Mouse (Mus musculus) heart, postnatal 14 days (tissue): ENCODE data around the gene Get4. TPM values are rescaled to one million over a fixed set of nuclear protein-coding genes. Genes with fewer than 3 reads are reported as not detected.

ENCODE experiments used
- DNase-seq, 2 experiments: peaks; one replicate each; pipeline ENCODE4 v3.0.0; 2021 to 2022
- intact Hi-C: fragments of 180-260 bp; cut with DNase I; formaldehyde crosslinking; loops from one replicate; pipeline ENCODE4 v1.15.1; 2025
- total RNA-seq, 2 experiments: library from RNA; stranded (reverse); gene quantifications; 2 replicates each; pipeline ENCODE4 v1.2.3; 2021

Gene Get4
- total RNA-seq, 2 experiments from 2014 or later, result 42.6 to 48.1 TPM

DNA sequence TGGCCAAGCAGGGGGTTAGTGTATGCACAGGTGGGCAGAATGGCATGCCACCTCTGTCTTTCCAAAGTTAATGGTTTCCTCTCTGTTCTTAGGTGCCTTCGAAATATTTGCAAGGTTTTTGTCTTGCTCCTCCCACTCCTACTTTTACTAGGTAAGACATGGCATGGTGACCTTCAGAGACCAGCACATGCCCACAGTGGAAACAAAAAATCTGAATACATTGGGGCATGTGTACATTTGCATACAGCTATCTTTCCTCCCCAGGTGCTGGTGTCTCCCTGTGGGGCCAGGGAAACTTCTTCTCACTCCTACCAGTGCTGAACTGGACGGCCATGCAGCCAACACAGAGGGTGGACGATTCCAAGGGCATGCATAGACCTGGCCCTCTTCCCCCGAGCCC lies 17.7 kb upstream of the Get4 start:
- intact Hi-C loops, result no loop called here
- DNase-seq, result no peak

DNA sequence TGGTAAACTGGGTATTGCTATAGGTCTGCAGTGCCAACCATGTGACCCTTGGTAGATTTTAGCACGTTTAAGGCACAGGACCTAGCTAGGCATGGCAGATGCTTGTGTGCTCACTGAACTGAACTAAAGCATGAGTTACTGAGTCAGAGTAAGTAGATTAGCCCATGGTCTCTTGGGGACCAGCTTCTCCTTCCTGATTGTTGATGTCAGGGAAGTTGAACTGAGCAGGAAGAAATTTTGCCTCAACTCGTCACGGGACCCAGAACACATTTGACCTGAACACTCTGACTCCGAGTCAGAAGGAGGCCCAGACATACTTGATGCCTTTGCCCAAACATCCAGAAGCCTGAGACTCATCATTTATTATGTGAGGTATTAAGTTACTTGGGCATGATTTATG lies 14.7 kb upstream of the Get4 start:
- no peak for DNase-seq

DNA sequence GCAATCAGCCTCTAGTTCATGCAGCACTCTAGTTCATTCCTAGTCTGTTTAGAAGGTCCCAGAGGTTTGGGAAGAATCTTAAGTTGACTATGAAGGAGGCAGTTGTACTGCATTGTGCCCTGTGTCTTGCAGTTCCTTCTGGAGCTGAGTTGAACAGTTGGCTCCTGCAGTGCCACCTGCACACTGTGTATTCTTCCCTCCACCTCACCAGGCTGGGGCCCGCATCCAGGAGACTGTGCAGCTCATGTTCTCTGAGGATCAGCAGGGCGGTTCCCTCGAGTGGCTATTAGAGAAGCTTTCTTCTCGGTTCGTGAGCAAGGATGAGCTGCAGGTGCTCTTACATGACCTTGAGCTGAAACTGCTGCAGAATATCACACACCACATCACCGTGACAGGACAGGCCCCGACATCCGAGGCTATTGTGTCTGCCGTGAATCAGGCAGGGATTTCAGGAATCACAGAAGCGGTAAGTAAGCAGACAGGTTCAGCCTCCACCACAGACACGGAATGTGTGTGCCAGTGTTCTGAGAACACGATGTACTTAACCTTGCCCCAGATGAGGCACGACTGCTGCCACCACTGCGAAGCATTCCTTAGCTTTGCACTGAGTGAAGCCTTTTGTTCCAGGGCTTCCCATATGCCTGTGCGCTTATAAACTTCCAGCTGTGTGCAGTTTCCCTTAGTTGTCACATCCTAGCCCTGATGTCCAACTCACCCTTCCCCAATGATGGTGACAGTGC lies 10.9 kb upstream of the Get4 start:
- DNase-seq, result no peak
- intact Hi-C loops, result no loop called here

More for the DNA sequence above, 14.7 kb upstream of the Get4 start:
- intact Hi-C loops, result no loop called here

DNA sequence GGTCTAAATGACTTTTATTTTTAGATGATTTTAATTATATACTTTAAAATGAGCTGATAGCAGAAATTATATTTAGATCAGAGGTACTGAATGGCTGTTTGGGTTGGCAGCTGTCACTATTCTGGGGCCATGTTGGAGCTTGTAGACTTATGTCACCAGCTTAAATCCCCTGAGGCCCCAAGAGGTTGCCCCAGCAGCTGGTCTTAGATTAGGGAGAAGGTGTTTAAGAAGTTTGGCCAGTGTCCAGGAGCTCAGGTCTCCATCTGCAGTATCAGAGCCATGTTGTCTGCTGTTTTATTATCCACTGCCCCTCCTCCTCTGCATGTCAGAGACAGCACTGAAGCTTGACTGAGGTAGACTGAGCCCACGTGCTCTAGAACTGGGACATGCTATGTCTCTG lies 8.7 kb upstream of the Get4 start:
- no peak for DNase-seq
- intact Hi-C loops, result no loop called here

DNA sequence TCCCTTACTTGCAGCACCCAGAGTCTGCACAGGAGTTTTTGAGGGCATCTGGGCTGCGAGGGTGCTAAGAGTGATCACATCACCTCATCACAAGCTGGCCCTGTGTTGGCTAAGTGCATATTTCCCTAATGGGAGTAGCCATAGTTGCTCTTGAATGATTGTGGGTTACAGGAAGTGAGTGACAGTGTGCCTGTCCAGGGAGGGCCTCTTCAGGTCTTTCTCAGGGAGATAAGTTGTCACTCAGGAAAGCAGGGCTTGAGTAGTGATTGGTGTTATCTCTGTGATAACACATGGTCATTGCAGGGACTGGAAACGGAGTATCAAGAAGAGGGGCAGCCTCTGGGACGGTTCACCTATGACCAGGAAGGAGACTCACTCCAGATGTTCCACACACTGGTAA lies 4.4 kb upstream of the Get4 start:
- intact Hi-C loops, result loop anchor here (2.0 kb wide), 1 partner anchor 21 kb away; no protein-coding TSS in a partner anchor
- no peak for DNase-seq

DNA sequence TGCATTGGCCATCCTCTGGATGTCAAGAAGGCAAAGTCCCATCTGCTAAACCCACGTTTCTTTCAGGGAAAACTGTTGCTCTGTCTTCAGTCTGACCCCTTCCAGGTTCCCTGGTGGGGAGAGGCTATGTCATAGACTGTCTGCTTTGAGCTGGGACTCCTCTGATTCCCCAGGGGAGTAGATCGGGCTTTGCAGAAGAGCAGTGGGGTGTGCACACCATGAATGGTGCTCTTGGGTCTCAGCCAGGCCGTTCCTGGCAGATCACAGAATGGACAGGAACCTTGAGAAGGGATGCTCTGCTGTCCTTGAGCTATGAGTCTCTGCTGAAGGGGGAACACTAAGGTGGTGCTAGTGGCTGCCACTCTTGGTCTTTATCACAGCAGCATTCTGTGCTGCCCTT lies 3.3 kb upstream of the Get4 start:
- DNase-seq, result no peak
- intact Hi-C loops, result no loop called here

DNA sequence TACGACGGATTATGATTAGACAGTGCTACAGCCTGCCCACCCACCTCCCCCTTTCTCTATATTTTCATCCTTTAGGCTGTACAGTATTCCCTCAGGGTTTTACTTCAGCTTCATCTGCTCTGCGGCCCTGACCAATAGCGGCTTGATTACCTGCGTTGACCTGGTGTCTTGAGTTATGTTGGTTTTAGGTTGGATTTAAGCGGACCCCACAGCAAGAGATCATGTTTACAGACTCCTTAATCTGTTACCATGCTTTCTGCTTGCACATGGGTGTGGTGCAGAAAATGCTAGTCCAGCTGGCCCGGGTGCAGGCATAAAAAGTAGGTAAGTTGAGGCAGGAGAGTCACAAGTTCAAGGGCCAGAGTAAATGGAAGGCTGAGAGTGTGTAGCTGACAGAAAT lies 845 bp upstream of the Get4 start:
- intact Hi-C loops, result loop anchor here (5.0 kb wide), 2 partner anchors 49 to 1064 kb away; partner anchors contain the start of genes Cnpy4, Sun1 and Taf6

DNA sequence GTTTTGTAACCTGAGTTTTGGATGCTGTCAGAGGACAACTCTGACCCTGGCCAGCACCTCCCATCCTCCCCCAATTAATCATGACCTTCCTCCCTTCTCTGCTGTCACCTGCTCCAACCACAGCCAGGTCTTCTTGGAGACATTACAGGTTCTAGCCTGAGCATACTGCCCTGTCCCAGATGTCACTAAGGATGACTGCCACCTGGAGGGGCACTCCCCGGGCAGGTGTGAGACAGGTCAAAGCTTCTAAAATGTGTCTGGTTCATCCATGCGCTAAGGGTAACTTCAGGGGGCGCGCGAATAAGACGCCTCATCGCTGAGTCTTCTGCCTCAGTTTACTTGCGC lies 416 bp upstream of the Get4 start:
- DNase-seq, result no peak
- intact Hi-C loops, result loop anchor here (5.0 kb wide), 2 partner anchors 49 to 1064 kb away; partner anchors contain the start of genes Cnpy4, Sun1 and Taf6

More for the DNA sequence above, 845 bp upstream of the Get4 start:
- no peak for DNase-seq

DNA sequence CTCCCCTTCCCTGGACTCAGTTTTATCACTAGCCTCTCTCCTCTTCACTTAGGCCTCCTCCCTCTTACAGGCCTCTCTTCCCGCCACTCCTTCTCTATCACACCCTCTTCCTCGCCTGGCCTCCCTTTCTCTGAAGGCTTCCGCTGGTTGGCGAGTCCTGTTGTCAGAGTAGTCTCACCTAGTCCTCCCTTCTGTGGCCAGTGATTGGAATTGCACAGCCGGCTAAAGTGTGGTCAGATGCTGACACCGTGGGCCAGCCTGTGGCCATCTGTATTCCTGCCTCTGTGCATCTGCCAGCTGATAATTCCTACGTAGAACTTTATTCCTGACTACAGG lies 754 bp downstream of the Get4 start:
- intact Hi-C loops, result loop anchor here (5.0 kb wide), 2 partner anchors 51 to 1066 kb away; partner anchors contain the start of genes Cnpy4, Sun1 and Taf6
- DNase-seq, result no peak

DNA sequence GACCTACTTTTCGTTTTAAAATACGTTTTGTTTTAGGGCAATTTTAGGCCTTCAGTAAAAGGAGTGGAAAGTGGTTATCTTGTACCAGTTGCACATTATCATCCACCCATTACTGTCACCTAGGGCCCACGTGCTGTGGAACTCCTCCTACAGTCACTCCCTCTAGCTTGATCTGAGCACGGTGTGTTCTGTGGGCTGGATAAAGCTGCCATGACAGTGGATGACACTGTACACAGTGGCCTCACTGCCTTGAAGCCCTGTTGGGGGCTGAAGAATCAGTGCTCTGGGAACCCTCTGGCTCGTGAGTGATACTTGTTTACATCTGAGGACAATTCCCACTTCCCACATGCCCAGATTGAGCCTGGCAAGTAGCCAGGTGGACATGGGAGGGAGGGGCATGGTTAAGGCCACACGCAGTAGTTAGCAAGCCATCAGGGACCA lies 1.2 kb downstream of the Get4 start:
- intact Hi-C loops, result loop anchor here (5.0 kb wide), 2 partner anchors 51 to 1066 kb away; partner anchors contain the start of genes Cnpy4, Sun1 and Taf6
- DNase-seq, result peak; percentile 22 to 30

DNA sequence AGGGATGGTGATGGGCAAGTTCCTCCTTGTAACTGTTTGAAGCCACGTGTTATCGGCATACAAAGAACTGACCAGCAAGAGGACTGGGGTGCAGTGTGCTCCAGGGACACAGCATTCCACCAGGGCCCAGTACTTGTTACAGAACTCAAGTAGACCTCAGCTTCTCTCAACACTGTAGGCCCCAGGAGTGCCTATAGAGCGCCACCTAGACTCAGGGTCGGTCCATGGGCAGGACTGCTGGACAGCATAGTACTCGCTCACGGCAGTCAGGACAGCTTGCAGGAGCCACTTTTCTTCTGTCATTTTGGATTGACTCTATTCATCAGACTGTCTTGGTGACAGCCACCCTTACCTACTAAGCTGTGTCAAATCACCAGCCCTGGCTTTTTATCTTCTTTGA lies 2.8 kb downstream of the Get4 start:
- intact Hi-C loops, result loop anchor here (5.0 kb wide), 2 partner anchors 53 to 1068 kb away; partner anchors contain the start of genes Cnpy4, Sun1 and Taf6
- no peak for DNase-seq

DNA sequence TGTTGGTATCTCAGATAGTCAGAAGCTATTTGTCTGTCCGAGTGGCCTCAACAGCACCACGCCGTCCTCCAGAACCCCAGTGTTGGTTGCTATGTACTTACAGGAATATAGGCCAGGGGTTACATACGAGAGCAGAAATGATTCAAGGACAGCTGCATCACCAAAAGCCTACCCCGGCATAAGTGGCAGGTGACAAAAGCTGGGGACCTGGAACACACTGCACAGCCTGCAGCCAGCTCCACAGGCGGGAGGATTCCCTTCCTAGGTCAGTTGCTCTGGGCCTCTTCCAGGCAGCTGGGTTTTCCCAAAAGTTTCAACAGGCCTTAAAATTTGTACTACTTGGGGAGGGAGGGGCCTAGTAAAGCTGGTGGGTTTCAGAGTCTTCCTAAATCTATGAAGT lies 3.7 kb downstream of the Get4 start:
- intact Hi-C loops, result no loop called here
- peak; percentile 22 to 40 for DNase-seq

DNA sequence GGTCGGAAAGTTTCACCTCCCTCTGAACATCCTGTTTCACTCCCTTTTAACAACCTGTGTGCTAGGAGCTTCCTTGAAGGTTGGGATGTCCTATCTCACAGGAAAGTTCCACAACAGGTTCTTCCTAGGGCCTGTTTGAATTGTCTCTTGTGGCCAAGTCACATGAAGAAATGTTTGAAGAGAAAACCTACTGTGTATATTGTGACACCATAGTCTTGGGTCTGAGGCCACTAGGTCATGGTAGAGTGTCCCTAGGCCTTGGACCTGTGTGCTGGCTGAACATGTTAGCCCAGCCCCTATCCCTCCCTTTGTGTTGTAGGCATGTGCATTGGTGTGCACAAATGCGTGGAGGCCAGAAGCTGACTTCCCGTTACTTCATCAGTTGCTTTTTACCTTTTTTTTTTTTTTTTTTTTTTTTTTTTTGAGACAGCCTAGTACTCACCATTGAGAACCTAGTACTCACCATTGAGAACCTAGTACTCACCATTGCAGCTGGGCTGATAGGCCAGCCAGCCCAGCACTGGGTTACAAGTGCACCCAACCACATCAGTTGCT lies 4.2 kb downstream of the Get4 start:
- intact Hi-C loops, result no loop called here

DNA sequence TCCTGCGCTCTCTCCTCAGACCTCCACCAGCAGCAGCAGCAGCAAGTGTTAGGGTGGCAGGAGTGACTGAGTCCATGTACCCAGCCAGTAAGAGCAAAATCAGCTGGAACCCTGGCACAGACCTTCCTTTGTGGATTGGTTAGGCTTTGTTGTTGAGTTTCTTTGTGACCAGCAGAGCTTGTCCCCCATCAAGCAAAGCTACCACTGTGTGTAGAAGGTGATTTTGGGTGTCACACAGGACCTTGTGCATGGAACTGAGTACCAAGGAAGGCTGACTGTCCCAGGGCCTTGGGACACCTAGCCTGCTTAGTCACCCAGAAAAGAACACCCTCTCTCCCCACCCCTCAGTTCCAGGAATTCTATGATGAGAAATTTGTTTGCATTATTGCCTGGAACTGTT lies 5.1 kb downstream of the Get4 start:
- intact Hi-C loops, result no loop called here
- no peak for DNase-seq

More for the DNA sequence above, 4.2 kb downstream of the Get4 start:
- DNase-seq, result no peak

DNA sequence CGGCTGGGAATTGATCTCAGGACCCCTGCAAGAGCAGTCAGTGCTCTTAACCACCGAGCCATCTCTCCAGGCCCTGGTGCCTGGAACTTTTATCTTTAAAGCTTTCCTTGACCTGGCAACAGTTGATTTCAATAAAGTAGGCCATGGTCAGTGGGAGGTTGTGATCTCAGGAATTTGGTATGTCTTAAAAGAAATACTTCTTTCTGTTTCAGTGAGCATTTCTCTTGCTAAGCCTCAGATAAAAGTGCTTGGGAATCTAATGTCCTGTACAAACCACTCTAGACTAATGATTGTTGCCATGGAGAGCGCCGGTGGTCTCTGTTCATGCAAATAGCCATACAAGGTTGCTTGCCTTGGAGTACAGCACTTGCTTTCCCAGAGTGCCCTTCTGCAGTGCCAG lies 5.7 kb downstream of the Get4 start:
- intact Hi-C loops, result no loop called here
- no peak for DNase-seq

DNA sequence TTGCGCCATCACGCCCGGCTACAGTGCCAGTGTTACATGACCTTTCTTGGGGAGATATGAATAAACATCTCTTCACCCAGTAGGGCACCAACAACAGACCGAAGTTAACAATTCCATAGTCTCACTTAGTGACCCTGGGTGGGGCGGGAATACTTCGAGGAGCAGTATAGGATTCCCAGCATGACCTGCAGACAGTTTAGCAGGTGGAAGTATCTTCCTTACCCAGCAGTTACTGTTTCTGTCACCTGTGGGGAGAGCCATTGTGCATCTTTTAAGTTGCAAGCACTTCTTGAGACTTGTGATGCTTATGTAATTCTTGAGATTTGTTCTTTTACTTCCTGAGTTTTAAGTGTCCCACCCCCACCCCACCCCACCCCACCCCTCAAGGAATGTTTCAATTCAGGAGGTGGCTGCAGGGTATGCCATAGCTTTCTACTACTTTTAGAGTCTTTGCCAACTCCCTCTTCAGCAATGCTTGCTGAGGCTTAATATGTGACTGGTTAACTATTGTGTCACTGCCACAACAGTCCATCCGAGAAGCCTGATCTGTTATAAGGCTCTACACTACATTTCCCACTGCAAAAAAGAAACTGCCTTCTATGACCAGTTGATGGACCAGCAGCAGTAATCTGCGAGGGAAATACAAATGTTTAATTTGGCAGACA lies 6.4 kb downstream of the Get4 start:
- intact Hi-C loops, result no loop called here
- DNase-seq, result no peak

DNA sequence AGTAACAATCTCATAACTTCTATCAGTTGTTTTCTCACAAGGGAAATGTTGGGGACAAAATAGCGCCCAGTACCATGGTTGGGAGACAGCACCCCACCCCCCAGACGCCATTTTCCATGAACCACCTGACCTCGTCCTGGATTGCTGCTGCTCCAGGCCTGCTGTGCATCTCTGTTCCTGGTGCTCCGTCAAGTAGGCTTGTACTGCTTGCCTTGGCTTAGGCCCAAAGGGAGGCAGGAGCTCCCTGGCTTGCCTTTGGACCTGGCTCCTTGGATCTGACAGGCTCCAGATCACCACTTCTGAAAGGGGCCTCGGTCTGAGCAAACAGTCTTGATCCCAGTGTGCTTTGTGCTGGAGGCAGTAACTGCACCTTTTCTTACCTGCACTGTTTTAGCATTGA lies 7.7 kb downstream of the Get4 start:
- intact Hi-C loops, result no loop called here
- DNase-seq, result peak; percentile 24 to 35

DNA sequence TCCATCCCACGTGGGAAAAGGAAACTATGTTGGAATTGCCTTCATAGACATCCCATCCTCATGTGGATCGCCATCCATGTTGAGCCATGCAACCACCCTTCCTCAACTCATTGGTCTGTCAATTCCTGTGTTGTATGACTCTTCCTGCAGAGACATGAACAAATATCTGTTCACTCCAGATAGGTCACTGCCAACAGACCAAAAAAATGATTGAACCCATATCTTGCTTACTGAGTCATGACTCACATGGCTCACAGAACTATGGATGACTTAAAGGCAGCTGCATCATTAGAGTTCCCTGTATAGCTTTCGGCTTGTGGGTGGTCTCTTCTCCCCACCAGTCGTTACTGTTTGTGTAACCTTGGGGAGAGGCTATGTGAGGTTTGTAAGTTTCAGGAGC lies 9.3 kb downstream of the Get4 start:
- intact Hi-C loops, result no loop called here
- no peak for DNase-seq

DNA sequence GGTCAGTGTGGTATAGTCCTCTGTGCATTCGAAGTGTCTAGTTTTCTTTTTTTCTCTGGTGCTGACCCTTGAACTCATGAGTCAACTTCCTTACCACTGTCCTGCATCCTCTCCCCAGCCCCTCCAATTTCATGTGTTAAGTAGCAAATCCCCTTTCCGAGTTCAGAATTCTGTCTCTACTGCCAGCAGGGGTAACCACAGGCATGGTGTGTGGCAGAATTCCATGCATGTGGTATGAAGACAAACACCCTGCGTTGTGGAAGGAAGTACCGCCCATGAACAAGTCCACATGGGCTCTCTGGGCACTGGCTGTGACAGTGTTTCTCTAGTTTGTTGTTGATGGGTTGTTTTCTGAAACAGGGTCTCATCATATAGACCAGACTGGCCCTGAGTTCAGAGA lies 15.5 kb downstream of the Get4 start:
- intact Hi-C loops, result no loop called here
- DNase-seq, result no peak

DNA sequence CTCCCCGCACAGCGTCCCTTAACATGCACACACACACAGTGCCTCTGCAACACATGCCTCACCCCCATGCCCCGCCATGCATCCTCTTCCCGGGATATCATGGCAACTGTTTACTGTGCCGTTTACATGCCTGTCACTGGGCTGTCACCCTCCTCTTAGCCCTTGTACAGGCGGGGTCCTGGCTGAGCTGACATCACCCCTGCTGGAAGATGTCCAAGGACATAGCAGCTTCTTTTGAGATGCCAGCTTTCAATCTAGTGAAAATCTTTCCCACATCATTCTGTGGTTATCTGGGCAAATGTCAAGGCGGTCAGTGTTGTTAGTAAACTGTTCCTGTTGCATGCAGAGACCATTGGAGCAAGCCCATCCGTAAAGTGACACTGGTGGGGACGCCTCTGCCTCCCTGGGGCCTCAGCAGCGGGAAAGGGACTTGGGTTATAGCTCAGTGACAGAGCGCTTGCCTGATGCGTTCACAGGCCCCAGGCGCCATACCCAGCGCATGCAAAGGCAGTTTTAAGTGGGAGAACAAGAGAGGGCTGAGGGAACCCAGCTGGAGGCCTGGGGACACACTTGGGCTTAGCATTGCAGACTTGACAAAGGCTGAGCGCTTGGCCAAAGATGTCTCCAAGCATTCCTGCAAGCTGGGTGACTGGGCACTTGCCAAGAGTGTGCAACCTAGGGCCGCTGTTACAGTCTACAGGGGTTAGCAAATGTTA lies 18.8 kb downstream of the Get4 start:
- DNase-seq, result peak; percentile 38 to 58
- intact Hi-C loops, result no loop called here

DNA sequence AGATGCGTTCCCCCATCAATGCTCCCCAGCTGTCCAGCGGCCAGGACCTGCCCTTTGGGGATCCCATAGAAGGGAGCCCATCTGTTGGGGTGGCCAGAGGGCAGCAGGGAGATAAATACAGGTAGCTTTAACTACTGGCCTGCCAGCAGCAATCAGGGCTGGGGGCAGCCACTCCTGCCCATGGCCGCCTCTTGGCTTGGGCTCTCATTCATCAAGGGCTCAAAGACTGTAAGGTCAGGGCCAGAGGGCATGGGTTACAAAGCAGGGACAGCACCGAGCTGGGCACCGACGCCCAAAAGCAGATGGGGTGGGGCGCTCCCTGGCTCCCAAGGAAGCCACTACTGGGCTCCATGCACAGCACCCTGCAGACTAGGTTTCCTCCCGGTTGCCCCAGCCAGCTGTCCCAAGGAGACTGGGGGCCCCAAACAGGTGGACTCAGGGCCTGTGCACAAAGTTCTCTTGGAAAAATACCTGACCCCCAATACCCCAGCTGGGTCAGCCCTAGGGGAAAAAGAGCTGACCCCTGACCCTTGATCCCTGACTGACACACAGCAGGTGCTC lies 19.9 kb downstream of the Get4 start:
- no peak for DNase-seq
- intact Hi-C loops, result no loop called here
